Mouse (Mus musculus): ENCODE data around the gene Upf1. TPM values are rescaled to one million over a fixed set of nuclear protein-coding genes. Genes with fewer than 3 reads are reported as not detected.

Gene Upf1
- polyA plus RNA-seq (2014; fragmentation: Illumina TruSeq; extraction: RNeasy Lipid Tissue Mini Kit (QIAGEN cat#74804); ENCODE audit: low read depth, low replicate concordance), result 4.0 TPM

DNA sequence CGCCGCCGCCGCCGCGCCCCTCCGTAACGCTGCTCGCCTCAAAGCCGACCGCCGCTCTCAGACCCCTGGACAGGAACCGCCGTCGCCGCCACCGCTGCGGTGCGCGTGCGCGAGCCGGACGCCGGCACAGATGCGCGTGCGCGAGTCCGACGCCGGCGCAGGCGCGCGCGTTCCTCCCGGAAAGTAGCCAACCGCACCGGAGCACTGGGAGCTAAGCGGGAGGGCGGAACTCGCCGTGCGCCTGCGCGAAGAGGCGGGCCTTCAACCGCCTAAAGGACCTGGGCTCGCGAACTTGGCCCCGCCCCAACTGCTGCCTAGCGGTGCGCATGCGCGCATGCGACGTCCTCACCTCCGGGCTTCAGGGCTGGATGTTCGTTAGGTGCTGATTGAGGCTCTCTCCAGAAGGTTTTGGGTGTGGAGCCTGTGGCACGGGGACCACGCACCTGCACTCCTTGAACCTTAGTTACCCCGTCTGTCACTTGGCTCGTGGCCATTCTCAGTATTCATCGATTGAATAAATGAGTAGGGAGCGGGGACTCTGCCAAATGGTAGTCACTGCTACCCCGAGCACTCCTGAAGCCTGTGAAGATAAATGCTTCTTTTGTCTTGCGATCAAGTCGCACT is at the start of gene Upf1:
Upf1 (minus strand) TSS at position 85 of the 624 bp plus-strand sequence.

GRCm38 (mm10) chr8:70373397-70374317 is 20.6 kb upstream of the Upf1 start, which contains the start of gene Comp:
Comp (plus strand) TSS chr8:70373558.

DNA sequence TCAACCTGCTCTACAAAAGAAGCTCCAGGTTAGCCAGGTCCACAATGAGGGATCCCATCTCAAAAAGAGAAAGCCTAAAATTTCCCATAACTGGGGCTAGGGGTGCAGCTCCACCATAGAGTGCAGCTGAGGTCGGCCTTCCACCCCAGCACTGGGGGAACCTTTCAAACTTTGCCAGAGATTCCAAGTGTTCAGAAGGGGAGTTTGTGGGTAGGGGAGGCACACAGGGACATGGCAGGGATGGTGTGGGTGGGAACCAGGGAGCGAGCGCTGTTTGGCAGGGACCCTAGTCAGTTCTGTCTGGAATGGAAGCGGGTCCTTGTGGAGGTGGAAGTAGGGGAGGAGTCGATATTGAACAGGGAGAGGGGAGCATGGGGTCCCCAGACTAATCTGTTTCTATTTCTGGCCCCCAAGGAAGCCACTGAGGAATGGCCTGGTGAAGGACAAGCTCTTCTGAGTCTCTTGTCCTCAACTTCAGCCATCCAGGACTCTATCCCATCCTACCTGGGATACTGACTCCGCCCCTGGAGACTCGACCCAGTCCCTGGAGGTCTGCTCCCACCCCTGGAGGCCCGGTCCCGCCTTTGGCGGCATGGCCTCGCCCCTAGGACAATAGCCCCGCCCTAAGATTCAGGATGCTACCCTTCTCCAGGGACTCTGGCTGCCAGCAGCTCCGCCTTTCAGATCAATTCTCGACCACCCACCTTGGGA is 23.8 kb downstream of the Upf1 start, which contains the start of gene Gdf1:
Gdf1 (plus strand) TSS at position 694 of the 711 bp plus-strand sequence.

GRCm38 (mm10) chr8:70315624-70316510 is 37.2 kb downstream of the Upf1 start, which contains the start of gene Cers1:
Cers1 (plus strand) TSS chr8:70315775.

DNA sequence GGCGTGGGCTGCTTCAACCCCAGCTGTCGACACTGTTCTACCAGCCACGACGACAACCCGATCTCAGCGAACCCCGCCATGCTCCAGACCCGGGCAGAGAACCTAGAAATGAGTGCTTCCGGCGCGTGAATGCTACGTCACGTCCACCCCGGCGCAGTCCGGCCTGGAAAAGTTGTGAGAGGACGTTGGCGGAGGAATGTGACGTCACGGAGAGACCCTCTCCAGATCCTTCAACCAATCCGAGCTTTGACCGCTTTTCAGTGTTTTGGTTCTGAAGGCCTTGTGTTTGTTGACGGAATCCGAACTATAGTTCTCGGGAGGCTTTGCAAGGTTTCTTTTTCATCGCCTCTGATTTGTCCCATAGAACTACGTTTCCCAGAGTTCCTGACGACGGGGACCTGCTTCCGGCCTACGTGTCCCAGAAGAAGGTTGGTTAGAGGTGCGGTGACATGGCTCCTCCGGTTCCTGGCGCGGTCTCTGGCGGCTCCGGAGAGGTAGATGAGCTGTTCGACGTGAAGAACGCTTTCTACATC is 50.7 kb downstream of the Upf1 start, which contains the start of the genes Ddx49 and Cope:
Ddx49 (minus strand) TSS at position 132 of the 533 bp plus-strand sequence.
Cope (plus strand) TSS at position 161 of the 533 bp plus-strand sequence.

GRCm38 (mm10) chr8:70282603-70283135 is 70.4 kb downstream of the Upf1 start, which contains the start of gene Homer3:
Homer3 (plus strand) TSS chr8:70282827.

Other genes with a start within 250 kb of the Upf1 start
- gene Ncan, start 232.4 kb downstream of the Upf1 start, polyA plus RNA-seq (2014; fragmentation: Illumina TruSeq; extraction: RNeasy Lipid Tissue Mini Kit (QIAGEN cat#74804); ENCODE audit: low read depth, low replicate concordance), result not detected
- 1.6 TPM for gene Nr2c2ap, start 221.9 kb downstream of the Upf1 start, polyA plus RNA-seq (2014; fragmentation: Illumina TruSeq; extraction: RNeasy Lipid Tissue Mini Kit (QIAGEN cat#74804); ENCODE audit: low read depth, low replicate concordance)
- gene Rfxank, start 214.1 kb downstream of the Upf1 start, polyA plus RNA-seq (2014; fragmentation: Illumina TruSeq; extraction: RNeasy Lipid Tissue Mini Kit (QIAGEN cat#74804); ENCODE audit: low read depth, low replicate concordance), result 0.52 TPM
- 11.1 TPM for gene Borcs8, start 213.8 kb downstream of the Upf1 start, polyA plus RNA-seq (2014; fragmentation: Illumina TruSeq; extraction: RNeasy Lipid Tissue Mini Kit (QIAGEN cat#74804); ENCODE audit: low read depth, low replicate concordance)
- not detected for gene Mef2b, start 213.6 kb downstream of the Upf1 start, polyA plus RNA-seq (2014; fragmentation: Illumina TruSeq; extraction: RNeasy Lipid Tissue Mini Kit (QIAGEN cat#74804); ENCODE audit: low read depth, low replicate concordance)
- gene Tmem161a, start 180.9 kb downstream of the Upf1 start, polyA plus RNA-seq (2014; fragmentation: Illumina TruSeq; extraction: RNeasy Lipid Tissue Mini Kit (QIAGEN cat#74804); ENCODE audit: low read depth, low replicate concordance), result 7.5 TPM
- gene Slc25a42, start 141.0 kb downstream of the Upf1 start, polyA plus RNA-seq (2014; fragmentation: Illumina TruSeq; extraction: RNeasy Lipid Tissue Mini Kit (QIAGEN cat#74804); ENCODE audit: low read depth, low replicate concordance), result 3.5 TPM
- gene Sugp2, start 119.1 kb downstream of the Upf1 start, polyA plus RNA-seq (2014; fragmentation: Illumina TruSeq; extraction: RNeasy Lipid Tissue Mini Kit (QIAGEN cat#74804); ENCODE audit: low read depth, low replicate concordance), result 5.9 TPM
- 0.29 TPM for gene Armc6, start 118.8 kb downstream of the Upf1 start, polyA plus RNA-seq (2014; fragmentation: Illumina TruSeq; extraction: RNeasy Lipid Tissue Mini Kit (QIAGEN cat#74804); ENCODE audit: low read depth, low replicate concordance)
- not detected for gene Homer3, start 70.5 kb downstream of the Upf1 start, polyA plus RNA-seq (2014; fragmentation: Illumina TruSeq; extraction: RNeasy Lipid Tissue Mini Kit (QIAGEN cat#74804); ENCODE audit: low read depth, low replicate concordance)
- 4.1 TPM for gene Ddx49, start 50.8 kb downstream of the Upf1 start, polyA plus RNA-seq (2014; fragmentation: Illumina TruSeq; extraction: RNeasy Lipid Tissue Mini Kit (QIAGEN cat#74804); ENCODE audit: low read depth, low replicate concordance)
- 0.82 TPM for gene Cope, start 50.8 kb downstream of the Upf1 start, polyA plus RNA-seq (2014; fragmentation: Illumina TruSeq; extraction: RNeasy Lipid Tissue Mini Kit (QIAGEN cat#74804); ENCODE audit: low read depth, low replicate concordance)
- not detected for gene Cers1, start 37.5 kb downstream of the Upf1 start, polyA plus RNA-seq (2014; fragmentation: Illumina TruSeq; extraction: RNeasy Lipid Tissue Mini Kit (QIAGEN cat#74804); ENCODE audit: low read depth, low replicate concordance)
- gene Gdf1, start 23.5 kb downstream of the Upf1 start, polyA plus RNA-seq (2014; fragmentation: Illumina TruSeq; extraction: RNeasy Lipid Tissue Mini Kit (QIAGEN cat#74804); ENCODE audit: low read depth, low replicate concordance), result not detected
- gene Comp, start 20.3 kb upstream of the Upf1 start, polyA plus RNA-seq (2014; fragmentation: Illumina TruSeq; extraction: RNeasy Lipid Tissue Mini Kit (QIAGEN cat#74804); ENCODE audit: low read depth, low replicate concordance), result not detected
- gene Crtc1, start 86.3 kb upstream of the Upf1 start, polyA plus RNA-seq (2014; fragmentation: Illumina TruSeq; extraction: RNeasy Lipid Tissue Mini Kit (QIAGEN cat#74804); ENCODE audit: low read depth, low replicate concordance), result 2.6 TPM
- 5.4 TPM for gene Klhl26, start 123.7 kb upstream of the Upf1 start, polyA plus RNA-seq (2014; fragmentation: Illumina TruSeq; extraction: RNeasy Lipid Tissue Mini Kit (QIAGEN cat#74804); ENCODE audit: low read depth, low replicate concordance)
- gene Tmem59l, start 134.1 kb upstream of the Upf1 start, polyA plus RNA-seq (2014; fragmentation: Illumina TruSeq; extraction: RNeasy Lipid Tissue Mini Kit (QIAGEN cat#74804); ENCODE audit: low read depth, low replicate concordance), result 0.82 TPM
- not detected for gene Crlf1, start 139.9 kb upstream of the Upf1 start, polyA plus RNA-seq (2014; fragmentation: Illumina TruSeq; extraction: RNeasy Lipid Tissue Mini Kit (QIAGEN cat#74804); ENCODE audit: low read depth, low replicate concordance)
- not detected for gene Rex1bd, start 153.5 kb upstream of the Upf1 start, polyA plus RNA-seq (2014; fragmentation: Illumina TruSeq; extraction: RNeasy Lipid Tissue Mini Kit (QIAGEN cat#74804); ENCODE audit: low read depth, low replicate concordance)
- 3.9 TPM for gene Uba52, start 157.5 kb upstream of the Upf1 start, polyA plus RNA-seq (2014; fragmentation: Illumina TruSeq; extraction: RNeasy Lipid Tissue Mini Kit (QIAGEN cat#74804); ENCODE audit: low read depth, low replicate concordance)
- 5.1 TPM for gene Fkbp8, start 174.4 kb upstream of the Upf1 start, polyA plus RNA-seq (2014; fragmentation: Illumina TruSeq; extraction: RNeasy Lipid Tissue Mini Kit (QIAGEN cat#74804); ENCODE audit: low read depth, low replicate concordance)
- gene Kxd1, start 174.7 kb upstream of the Upf1 start, polyA plus RNA-seq (2014; fragmentation: Illumina TruSeq; extraction: RNeasy Lipid Tissue Mini Kit (QIAGEN cat#74804); ENCODE audit: low read depth, low replicate concordance), result 8.0 TPM
- 0.58 TPM for gene Ell, start 186.2 kb upstream of the Upf1 start, polyA plus RNA-seq (2014; fragmentation: Illumina TruSeq; extraction: RNeasy Lipid Tissue Mini Kit (QIAGEN cat#74804); ENCODE audit: low read depth, low replicate concordance)
- 0.29 TPM for gene Isyna1, start 241.1 kb upstream of the Upf1 start, polyA plus RNA-seq (2014; fragmentation: Illumina TruSeq; extraction: RNeasy Lipid Tissue Mini Kit (QIAGEN cat#74804); ENCODE audit: low read depth, low replicate concordance)